ENCODE assay signal across 8 mouse cellular contexts in the genomic region with DNA sequence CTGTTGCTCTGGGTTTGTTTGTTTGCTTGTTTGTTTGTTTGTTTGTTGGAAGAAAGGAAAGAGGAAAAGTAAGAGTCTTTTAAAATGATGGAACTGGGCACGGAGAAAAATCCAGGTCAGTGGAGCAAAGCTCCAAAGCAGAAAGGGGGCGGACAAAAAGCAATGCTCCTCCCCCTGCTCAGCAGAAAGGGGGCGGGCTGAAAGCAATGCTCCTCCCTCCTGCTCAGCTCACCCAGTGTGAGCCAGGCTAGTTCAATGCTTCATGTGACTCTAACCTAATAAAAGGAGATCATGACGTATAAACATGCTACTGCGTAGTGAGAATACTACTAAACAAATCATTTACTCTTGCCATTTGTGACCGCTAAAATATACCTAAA. TPM values are rescaled to one million over a fixed set of nuclear protein-coding genes. Genes with fewer than 3 reads are reported as not detected.
DNase-seq lines count a peak whose midpoint lies in the region; ATAC-seq and TF ChIP-seq lines count a peak whose summit lies in the region.

No protein-coding gene starts in this region.

- H3K27ac ChIP-seq in ES-Bruce4 (ENCODE audit: insufficient read depth, low read length): peak overlapping the region; percentile 98
- peak overlapping the region; percentile 80 for H3K27ac ChIP-seq in hindbrain, embryonic 10.5 days
- no peak overlapping the region for H3K27ac ChIP-seq in liver, embryonic 13.5 days

- peak overlapping the region; percentile 49; the same call in 1 of the 2 replicates for H3K9ac ChIP-seq in ES-Bruce4 (ENCODE audit: low read depth, poor library complexity, severe bottlenecking)
- no peak overlapping the region for H3K9ac ChIP-seq in liver, embryonic 13.5 days

- WGBS in hindbrain, embryonic 10.5 days: 40% methylated on average over 6 of the region's 6 CpGs
- 35% methylated on average over 6 of the region's 6 CpGs for WGBS in liver, embryonic 13.5 days (ENCODE audit: insufficient replicate concordance)

- ATAC-seq in liver, embryonic 13.5 days (ENCODE audit: low read depth): no peak
- ATAC-seq in erythroblast, adult 5-6 weeks (replicated peaks; ENCODE audit: low FRiP score, poor library complexity, severe bottlenecking): no peak
- ATAC-seq in CD4-positive, CD25-positive, alpha-beta regulatory T cell, adult 4 months: no peak

- TF ChIP-seq CTCF in E14TG2a.4 (conservative IDR thresholded peaks at IDR 0.05; ENCODE audit: low read length) (no peak), ES-Bruce4 (IDR thresholded peaks at IDR 0.05; ENCODE audit: low read depth, low read length) (no peak)

- no peaks in the 10 kb centered on the region for H3K9me3 ChIP-seq in E14TG2a.4 (ENCODE audit: low read length)
- H3K9me3 ChIP-seq in ES-Bruce4 (replicated peaks; ENCODE audit: control insufficient read depth, insufficient read depth, low read length, poor library complexity, severe bottlenecking): no peaks in the 10 kb centered on the region
- no peaks in the 10 kb centered on the region for H3K9me3 ChIP-seq in hindbrain, embryonic 10.5 days
- H3K9me3 ChIP-seq in liver, embryonic 13.5 days (replicated peaks): no peaks in the 10 kb centered on the region

- H3K4me2 ChIP-seq in liver, embryonic 13.5 days: 0 out of 2 replicates have a peak overlapping the region, but pooled peaks have one; percentile 5

- H3K4me1 ChIP-seq in E14TG2a.4 (replicated peaks; ENCODE audit: low read depth, low read length) (peaks cover 9% of the 10 kb centered on the region), ES-Bruce4 (ENCODE audit: control insufficient read depth, insufficient read depth, low read length) (no peaks in the 10 kb centered on the region)
- peaks cover 12% of the 10 kb centered on the region for H3K4me1 ChIP-seq in hindbrain, embryonic 10.5 days (replicated peaks)
- no peaks in the 10 kb centered on the region for H3K4me1 ChIP-seq in liver, embryonic 13.5 days (replicated peaks)

- H3K36me3 ChIP-seq in E14TG2a.4 (ENCODE audit: insufficient read depth, low read length): no peaks in the 10 kb centered on the region
- H3K36me3 ChIP-seq in ES-Bruce4 (ENCODE audit: control insufficient read depth, insufficient read depth, low read length, poor library complexity, severe bottlenecking): no peaks in the 10 kb centered on the region
- no peaks in the 10 kb centered on the region for H3K36me3 ChIP-seq in hindbrain, embryonic 10.5 days
- H3K36me3 ChIP-seq in liver, embryonic 13.5 days: no peaks in the 10 kb centered on the region

- H3K27me3 ChIP-seq in E14TG2a.4 (ENCODE audit: insufficient read depth, low read length) (peaks cover 7% of the 10 kb centered on the region), ES-Bruce4 (ENCODE audit: control insufficient read depth, insufficient read depth, low read length, poor library complexity, severe bottlenecking) (no peaks in the 10 kb centered on the region)
- H3K27me3 ChIP-seq in hindbrain, embryonic 10.5 days (ENCODE audit: insufficient read depth, poor library complexity, severe bottlenecking): peaks cover 9% of the 10 kb centered on the region
- H3K27me3 ChIP-seq in liver, embryonic 13.5 days: no peaks in the 10 kb centered on the region

- peak; percentile 45 for DNase-seq in hindbrain, embryonic 10.5 days (ENCODE audit: low spot score)
- no peak for DNase-seq in liver, embryonic 13.5 days
- DNase-seq in right cerebral cortex, postnatal 4 days: no peak
- no peak for DNase-seq in left cerebral cortex, adult 11 months (ENCODE audit: low spot score)

- peak overlapping the region; percentile 67 for H3K4me3 ChIP-seq in E14TG2a.4 (replicated peaks; ENCODE audit: low read length)
- peak overlapping the region; percentile 62 for H3K4me3 ChIP-seq in ES-Bruce4 (ENCODE audit: low read depth, low read length)
- H3K4me3 ChIP-seq in hindbrain, embryonic 10.5 days: peak overlapping the region; percentile 38
- no peak overlapping the region for H3K4me3 ChIP-seq in liver, embryonic 13.5 days (replicated peaks)

- no peak for TF ChIP-seq EP300 in ES-Bruce4 (IDR thresholded peaks at IDR 0.05; ENCODE audit: insufficient read depth, low read depth, low read length)

- TF ChIP-seq POLR2A in ES-Bruce4 (IDR thresholded peaks at IDR 0.05; ENCODE audit: insufficient read depth, low read length): peak; percentile 38

RNA-seq across cellular contexts. Expression of gene Map3k9, which starts 36.1 kb away (rescaled TPM):
- polyA plus RNA-seq in ES-Bruce4 (2011; ENCODE audit: insufficient read depth, insufficient read length, low read depth, missing spikeins): 13.8 and 16.4 TPM in 2 replicates
- polyA plus RNA-seq in hindbrain, embryonic 10.5 days (2016; fragmentation: Nextera tagmentation; extraction: Ambion mirVana): 1.3 and 2.1 TPM in 2 replicates
- polyA plus RNA-seq in liver, embryonic 13.5 days (2015; fragmentation: Nextera tagmentation; extraction: Ambion mirVana): 0.02 and 0.03 TPM in 2 replicates
- 0.58 and 4.8 TPM in 2 replicates for total RNA-seq in erythroblast, adult 5-6 weeks (2015; ENCODE audit: low replicate concordance)
- 1.5 and 1.6 TPM in 2 replicates for total RNA-seq in erythroblast, adult 5-6 weeks (2017; ENCODE audit: low replicate concordance)
- under 1 TPM; 0.19 to 0.22 TPM for polyA plus RNA-seq in CD4-positive, CD25-positive, alpha-beta regulatory T cell, adult 4 months (2017; shearing (Covaris generic))

RNA-seq across cellular contexts. Expression of gene Pcnx, which starts 42.7 kb away (rescaled TPM):
- polyA plus RNA-seq in ES-Bruce4 (2011; ENCODE audit: insufficient read depth, insufficient read length, low read depth, missing spikeins): 18.5 and 24.4 TPM in 2 replicates
- polyA plus RNA-seq in hindbrain, embryonic 10.5 days (2016; fragmentation: Nextera tagmentation; extraction: Ambion mirVana): 8.9 and 9.0 TPM in 2 replicates
- 1.2 and 1.5 TPM in 2 replicates for polyA plus RNA-seq in liver, embryonic 13.5 days (2015; fragmentation: Nextera tagmentation; extraction: Ambion mirVana)
- 2.5 and 8.6 TPM in 2 replicates for total RNA-seq in erythroblast, adult 5-6 weeks (2015; ENCODE audit: low replicate concordance)
- 3.8 and 4.2 TPM in 2 replicates for total RNA-seq in erythroblast, adult 5-6 weeks (2017; ENCODE audit: low replicate concordance)
- polyA plus RNA-seq in CD4-positive, CD25-positive, alpha-beta regulatory T cell, adult 4 months (2017; shearing (Covaris generic)): 10 to 100 TPM; 12.0 to 14.8 TPM
